Mouse (Mus musculus) T-helper 1 cell (primary cell): ENCODE data around the gene Cnnm3.

ENCODE experiments used
- in situ Hi-C: fragments of 300-600 bp; cut with MboI, MseI; formaldehyde crosslinking; loops from one replicate; pipeline ENCODE4 v1.15.1; 2025; ENCODE audit warnings: high pct_unique_total_duplicates

Gene Cnnm3

DNA sequence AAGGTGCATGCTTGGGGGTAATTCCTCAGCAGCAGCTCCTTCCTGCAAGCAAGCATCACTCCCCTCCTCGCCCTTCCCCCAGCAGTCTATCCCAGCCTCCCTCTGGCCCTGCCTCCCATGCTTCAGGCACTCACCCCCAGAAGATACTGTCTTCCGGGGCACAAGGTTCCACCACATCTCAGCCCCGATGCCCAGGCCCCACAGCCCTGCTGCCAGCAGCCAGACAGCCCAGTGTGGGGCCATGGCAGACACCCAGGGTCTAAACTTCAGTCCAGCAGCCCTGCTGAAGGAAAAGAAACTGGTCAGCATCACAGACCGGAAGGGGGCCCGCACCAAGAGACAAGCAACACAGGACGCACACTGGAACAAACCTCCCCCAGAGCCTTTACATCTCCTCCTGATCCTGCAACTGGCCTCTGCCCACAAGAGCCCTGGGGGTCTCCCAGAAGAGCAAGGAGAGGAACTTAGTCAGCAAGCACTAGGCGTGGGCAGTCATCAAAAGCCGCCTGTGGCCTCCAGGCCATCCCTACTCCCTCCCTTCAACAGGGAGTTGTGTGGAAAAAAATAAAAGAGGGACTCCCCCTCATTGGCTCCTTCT, 44.2 kb downstream of the Cnnm3 start:
- in situ Hi-C loops, result no loop called here

DNA sequence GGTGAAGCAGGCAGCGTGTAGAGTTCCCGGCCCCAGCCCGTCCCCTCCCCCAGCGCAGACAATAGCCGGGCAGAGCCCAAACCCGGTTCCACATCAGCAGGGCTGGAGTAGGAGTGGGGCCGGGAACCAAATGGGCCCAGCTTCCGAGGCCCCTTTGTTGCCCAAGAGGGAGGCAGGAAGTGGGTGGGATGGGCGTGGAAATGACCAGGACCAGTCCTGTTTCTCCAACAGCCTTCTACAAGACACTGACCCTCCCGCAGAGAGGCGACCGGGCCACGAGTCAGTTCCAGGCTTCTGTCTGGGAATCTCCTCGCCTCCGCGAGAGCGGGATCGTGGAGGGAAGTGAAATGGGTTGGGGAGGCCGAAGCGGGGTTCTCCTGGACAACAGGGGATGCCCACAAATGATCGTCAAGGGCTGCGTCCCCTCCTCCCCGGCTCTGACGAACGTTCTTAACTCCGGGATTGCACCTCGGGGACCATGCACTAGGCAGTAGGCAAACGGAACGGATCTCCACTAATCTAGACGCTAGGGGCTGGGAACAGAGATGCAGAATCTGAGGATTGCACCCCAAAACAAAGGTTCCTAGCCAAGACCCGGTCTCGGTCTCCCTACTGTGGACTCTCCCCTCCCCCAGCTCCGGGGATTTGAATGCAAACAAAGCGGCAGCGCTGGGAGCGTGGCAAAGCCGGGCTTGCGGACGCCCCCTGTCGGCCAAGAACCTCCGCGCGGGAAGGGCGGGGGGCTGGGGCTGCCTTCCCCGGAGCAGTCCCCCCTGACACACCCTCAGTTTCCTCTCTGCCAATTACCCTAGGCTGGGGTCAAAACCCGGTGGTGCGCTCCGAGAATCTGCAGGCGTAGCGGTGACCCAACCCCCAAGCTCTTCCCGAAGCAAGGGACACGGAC, 45.1 kb downstream of the Cnnm3 start:
- in situ Hi-C loops, result no loop called here

DNA sequence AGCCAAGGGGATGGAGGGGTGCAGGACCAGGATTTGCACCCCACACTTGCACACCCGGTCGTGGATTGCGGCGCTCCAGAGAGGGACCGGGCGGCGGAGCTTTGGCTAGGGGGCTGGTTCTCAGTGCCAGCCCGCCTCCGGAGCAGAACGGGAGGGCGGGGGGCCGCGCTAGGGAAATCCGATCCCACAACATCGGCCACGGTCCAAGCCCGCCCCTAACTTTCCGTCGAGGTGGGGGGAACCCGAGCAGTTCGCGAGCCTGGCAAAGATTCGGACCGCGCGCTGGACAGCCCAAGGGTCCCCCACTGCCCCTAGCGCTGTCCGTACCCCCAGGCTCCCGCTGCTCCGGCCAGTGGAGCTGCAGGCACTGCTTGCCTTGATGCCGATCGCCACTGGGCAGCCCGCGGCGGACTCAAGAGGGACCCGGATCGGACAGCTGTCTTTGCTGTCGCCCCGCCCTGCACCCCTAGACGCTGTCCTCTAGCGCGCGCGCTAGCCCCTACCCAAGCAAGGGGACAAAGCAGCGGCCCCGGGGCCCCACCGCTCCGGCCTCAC, 45.9 kb downstream of the Cnnm3 start:
- in situ Hi-C loops, result no loop called here

DNA sequence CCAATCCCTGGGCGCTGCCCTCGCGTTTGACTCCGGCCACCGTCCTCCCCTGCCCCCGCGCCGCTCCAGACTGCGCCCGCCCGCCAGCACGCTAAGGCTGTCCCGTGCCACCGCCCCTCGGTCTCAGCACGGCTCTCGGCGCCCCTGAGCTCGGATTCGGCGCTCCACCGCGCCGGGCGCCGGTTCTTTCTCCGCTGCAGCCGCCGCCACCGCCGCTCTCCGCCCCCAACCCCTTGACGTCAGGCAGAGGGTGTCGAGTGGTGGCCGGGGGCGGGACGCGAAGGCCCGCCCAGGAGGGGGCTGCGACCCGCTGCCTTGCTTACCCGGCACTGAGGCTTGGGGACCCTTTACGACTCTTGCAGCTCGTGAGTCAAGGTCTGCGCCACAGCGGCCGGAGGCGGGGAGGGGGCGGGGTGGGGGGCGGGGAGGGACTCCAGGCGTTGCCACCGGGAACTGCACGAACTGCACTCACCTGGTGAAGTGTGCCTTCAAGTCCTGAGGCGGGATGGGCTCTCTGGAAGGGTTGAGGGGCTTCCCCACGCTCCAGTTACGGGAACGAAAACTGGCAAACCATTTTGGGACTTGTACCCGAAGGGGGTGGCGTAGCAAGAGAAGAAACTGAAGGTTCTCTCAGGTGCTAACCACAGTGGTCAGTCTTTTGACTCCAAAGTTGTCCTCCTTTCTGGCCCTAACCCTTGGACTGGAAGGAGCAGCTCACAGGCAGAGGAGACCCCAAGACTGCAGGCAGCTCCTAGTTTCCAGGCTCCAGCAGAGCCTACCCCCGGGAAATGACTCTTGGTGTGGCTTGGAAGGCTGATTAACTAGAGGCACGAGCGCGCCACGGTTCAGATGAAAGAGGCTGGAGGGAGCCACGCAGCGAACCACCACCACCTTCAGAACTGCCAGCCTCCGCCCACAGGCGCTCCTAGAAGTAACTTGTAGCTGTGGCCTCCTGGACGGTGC, 46.6 kb downstream of the Cnnm3 start, which contains the start of gene Sema4c:
TSS of gene Sema4c (minus strand) at position 319 of the 963 bp plus-strand sequence.
- in situ Hi-C loops, result no loop called here

GRCm38 (mm10) chr1:36559256-36559655, 47.6 kb downstream of the Cnnm3 start:
- in situ Hi-C loops, result no loop called here

GRCm38 (mm10) chr1:36559888-36560287, 48.2 kb downstream of the Cnnm3 start:
- in situ Hi-C loops, result no loop called here

DNA sequence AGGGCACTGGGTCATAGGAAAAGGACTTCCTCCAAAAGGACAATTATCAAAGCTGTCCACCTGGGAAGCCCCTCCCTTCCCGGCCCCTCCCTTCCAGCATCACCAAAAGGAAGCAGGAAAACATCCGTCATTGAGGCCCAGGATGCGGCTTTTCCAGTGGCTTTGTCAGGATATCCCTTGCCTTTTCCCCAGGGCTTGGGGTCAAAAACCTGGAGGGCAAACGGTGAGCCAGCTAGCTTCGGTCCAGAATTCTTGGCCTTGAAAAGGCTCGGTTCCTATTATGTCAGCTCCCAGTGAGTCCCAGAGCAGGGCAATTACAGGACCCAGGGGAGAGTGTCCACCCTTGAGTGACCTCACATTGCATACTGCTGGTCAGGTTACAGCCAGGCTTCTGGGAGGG, 49.2 kb downstream of the Cnnm3 start:
- in situ Hi-C loops, result no loop called here

DNA sequence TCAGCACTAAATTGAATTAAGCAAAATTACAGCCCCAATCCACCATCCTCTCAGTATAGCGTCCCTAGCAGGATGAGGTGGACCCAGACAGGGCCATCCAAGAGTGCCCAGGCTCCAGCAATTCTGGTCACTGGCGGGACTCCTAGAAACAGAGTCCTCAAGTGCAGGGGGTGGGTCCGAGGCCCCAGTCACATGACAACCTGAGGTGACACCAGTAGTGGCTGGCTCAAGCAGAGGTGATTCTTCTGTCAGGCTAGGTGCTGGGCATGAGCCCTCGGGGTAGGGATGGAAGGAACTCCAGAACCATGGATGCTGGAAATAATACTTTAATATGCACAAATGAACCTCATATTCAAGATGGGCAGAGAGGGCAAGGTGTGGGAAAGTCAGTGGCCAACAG, 50.7 kb downstream of the Cnnm3 start:
- in situ Hi-C loops, result no loop called here

DNA sequence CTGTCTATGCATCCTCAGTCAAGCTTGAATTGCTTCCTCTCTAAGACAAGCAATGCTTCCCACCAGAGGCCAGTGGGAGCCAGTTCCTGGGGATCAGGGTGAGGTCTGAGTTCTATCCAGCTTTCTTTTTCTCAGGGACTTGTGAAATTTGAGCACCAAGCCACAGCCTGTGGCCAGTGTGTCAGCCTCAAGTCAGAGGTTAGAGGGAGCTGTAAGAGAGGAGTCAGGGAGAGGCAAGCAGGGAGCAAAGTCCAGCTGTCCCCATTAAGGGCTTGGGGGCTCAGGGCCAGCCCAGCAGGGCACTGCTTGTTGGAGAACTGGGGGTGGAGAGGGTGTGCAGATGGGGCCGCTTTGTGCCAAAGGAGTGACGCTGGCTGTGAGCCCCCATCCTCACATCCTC, 51.5 kb downstream of the Cnnm3 start:
- in situ Hi-C loops, result no loop called here

DNA sequence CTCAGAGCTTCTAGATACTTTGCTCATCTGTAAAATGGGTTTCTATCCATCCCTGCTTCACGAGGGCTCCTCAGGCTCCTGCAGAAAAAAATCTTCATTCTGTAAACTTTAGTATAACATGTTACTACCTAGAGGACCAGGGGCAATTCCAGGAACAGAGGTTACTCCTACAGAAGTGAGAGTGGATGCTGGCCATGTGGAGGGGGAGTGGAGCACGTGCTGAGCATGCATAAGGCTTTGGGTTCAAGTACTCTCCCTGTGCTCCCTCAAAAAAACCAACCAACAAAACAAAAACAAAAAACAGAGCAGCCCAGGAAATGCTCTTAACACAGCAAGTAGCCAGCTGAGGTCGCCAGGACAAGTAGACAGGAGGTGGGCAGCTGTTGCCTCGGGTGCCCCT, 52.0 kb downstream of the Cnnm3 start:
- in situ Hi-C loops, result no loop called here

- in situ Hi-C loops, result no loop called here
Observed at GRCm38 (mm10) chr1:36564101-36564500, 52.4 kb downstream of the Cnnm3 start.

GRCm38 (mm10) chr1:36566425-36566824, 54.8 kb downstream of the Cnnm3 start:
- in situ Hi-C loops, result no loop called here

GRCm38 (mm10) chr1:36567818-36568603, 56.3 kb downstream of the Cnnm3 start:
- in situ Hi-C loops, result no loop called here

DNA sequence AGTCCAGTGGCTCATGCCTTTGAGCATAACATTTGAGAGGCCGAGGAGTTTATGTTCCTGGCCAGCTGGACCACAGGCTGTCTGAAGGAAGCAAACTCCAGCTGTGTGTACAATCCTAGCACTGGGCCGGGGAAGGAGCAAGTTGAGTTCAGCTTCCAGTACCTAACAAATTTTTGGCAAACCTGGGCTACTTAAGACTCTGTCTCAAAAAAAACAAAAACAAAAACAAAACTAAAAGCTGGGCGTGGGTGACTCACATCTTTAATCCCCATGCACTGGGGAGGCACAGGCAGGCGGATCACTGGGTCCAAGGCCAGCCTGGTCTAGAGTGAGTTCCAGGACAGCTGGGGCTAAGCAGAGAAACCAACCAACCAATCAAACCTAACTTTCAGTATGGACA, 57.1 kb downstream of the Cnnm3 start:
- in situ Hi-C loops, result no loop called here

- in situ Hi-C loops, result no loop called here
Observed at GRCm38 (mm10) chr1:36569694-36570276, 58.1 kb downstream of the Cnnm3 start.

GRCm38 (mm10) chr1:36570320-36570719, 58.7 kb downstream of the Cnnm3 start:
- in situ Hi-C loops, result no loop called here

DNA sequence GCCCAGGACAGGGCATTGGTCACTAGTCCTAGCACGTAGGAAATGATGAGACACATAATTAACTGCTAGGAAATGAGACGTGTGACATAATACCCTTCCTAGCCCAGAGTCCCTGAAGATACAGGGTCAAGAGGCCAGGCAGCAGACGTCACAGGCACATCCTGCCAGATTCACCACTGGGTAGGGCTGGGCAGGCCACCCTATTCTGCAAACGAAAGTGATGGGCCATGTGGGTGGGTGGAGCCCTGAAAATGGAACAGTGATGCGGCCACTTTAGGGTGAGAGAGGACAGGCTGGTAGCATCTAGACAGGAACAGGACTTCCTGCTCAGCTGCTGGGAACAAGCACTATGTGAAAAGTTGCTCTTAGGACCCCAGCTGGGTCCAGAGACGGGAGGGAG, 60.0 kb downstream of the Cnnm3 start:
- in situ Hi-C loops, result no loop called here

GRCm38 (mm10) chr1:36572140-36572700, 60.6 kb downstream of the Cnnm3 start:
- in situ Hi-C loops, result no loop called here

DNA sequence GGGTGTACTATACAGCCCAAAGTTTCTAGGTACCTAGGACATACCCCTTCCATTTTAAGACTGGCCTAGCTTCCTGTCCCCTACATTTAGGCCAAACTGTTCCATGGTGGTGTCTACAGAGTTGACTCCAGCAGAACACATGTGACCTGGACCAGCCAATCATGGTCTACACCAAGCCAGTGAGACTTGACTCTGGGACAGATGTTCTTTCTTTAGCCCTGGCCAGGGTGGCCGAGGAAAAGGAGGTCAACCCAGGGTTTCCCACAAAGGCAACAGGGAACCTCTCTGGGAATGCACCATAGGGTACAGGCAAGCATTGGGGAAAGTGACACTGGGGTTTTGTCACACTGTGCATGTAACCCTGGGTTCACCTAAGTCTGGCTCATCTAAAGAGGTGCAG, 61.0 kb downstream of the Cnnm3 start:
- in situ Hi-C loops, result no loop called here

DNA sequence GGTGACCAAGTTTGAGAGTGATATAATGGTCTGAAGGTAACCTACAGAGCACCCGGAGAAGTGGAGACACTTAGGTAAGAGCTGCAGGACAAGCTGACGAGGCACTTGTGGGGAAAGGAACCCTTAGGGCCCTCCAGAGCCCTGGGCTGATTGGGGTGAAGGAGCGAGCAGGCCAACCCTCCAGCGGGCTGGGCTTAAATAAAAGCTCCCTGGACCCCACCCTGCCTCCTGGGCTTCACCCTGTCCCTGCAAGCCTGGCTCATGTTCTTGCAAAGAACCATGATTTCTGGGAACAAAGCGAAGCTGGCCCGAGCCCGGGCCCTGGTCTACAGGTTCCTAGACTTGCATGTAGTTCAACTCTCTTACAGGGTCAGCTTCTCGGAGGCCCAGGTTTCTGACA, 61.9 kb downstream of the Cnnm3 start:
- in situ Hi-C loops, result no loop called here
